Mouse (Mus musculus) adrenal gland, postnatal 4 days (tissue): ENCODE data around the gene Noa1. TPM values are rescaled to one million over a fixed set of nuclear protein-coding genes. Genes with fewer than 3 reads are reported as not detected.
A peak's percentile ranks its signal among the peaks of the same experiment; 100 is the strongest.

Experiments
- DNase-seq, 2 experiments: peaks; one replicate each; pipeline ENCODE4 v3.0.0; 2021 to 2022; ENCODE audit warnings: low spot score in 2 of 2, mixed read lengths in 2 of 2
- long read RNA-seq, 2 experiments: library from polyadenylated mRNA; stranded (forward); transcript quantifications; one replicate each; pipeline ENCODE4 v2.0.0; 2021
- total RNA-seq, 2 experiments: library from RNA; stranded (reverse); gene quantifications; 2 replicates each; pipeline ENCODE4 v1.2.3; 2021

Noa1 gene
- total RNA-seq, result 10 to 100 TPM; 25.4 to 25.7 TPM
- long read RNA-seq, experiment 1, transcript Noa1-201 (7 exons, 2,288 nt), result major isoform, 44 of 53 reads
- long read RNA-seq, experiment 1, partial matches to known transcripts, result 1 of 53 reads
- long read RNA-seq, experiment 1, other reads (novel, unspliced or antisense), result 7 of 53 reads
- long read RNA-seq, experiment 2, transcript Noa1-201 (7 exons, 2,288 nt), result major isoform, 85 of 113 reads
- long read RNA-seq, experiment 2, partial matches to known transcripts, result 2 of 113 reads
- long read RNA-seq, experiment 2, other reads (novel, unspliced or antisense), result 23 of 113 reads

GRCm38 (mm10) chr5:77309924-77310772, at the start of gene Noa1, which contains the start of gene Polr2b:
TSS of gene Noa1 (minus strand) at chr5:77310084.
TSS of gene Polr2b (plus strand) at chr5:77310147.
- DNase-seq, result peak; percentile 97 to 98

- DNase-seq, result no peak
Observed at GRCm38 (mm10) chr5:77358347-77358746, 48.5 kb upstream of the Noa1 start.

- peak; percentile 35 to 59 for DNase-seq
Observed at GRCm38 (mm10) chr5:77357405-77358149, 47.7 kb upstream of the Noa1 start.

GRCm38 (mm10) chr5:77355307-77356265, 45.7 kb upstream of the Noa1 start:
- no peak for DNase-seq

GRCm38 (mm10) chr5:77354361-77354787, 44.5 kb upstream of the Noa1 start:
- peak; percentile 76 to 77 for DNase-seq

GRCm38 (mm10) chr5:77351691-77352090, 41.8 kb upstream of the Noa1 start:
- no peak for DNase-seq

- DNase-seq, result no peak
Observed at GRCm38 (mm10) chr5:77349971-77350658, 40.2 kb upstream of the Noa1 start.

GRCm38 (mm10) chr5:77348901-77349300, 39.0 kb upstream of the Noa1 start:
- no peak for DNase-seq

- no peak for DNase-seq
Observed at GRCm38 (mm10) chr5:77340033-77340432, 30.1 kb upstream of the Noa1 start.

- no peak for DNase-seq
Observed at GRCm38 (mm10) chr5:77330154-77330553, 20.3 kb upstream of the Noa1 start.

- DNase-seq, result no peak
Observed at GRCm38 (mm10) chr5:77324936-77325335, 15.1 kb upstream of the Noa1 start.

GRCm38 (mm10) chr5:77314986-77315385, 5.1 kb upstream of the Noa1 start:
- no peak for DNase-seq

GRCm38 (mm10) chr5:77314206-77314605, 4.3 kb upstream of the Noa1 start:
- no peak for DNase-seq

- DNase-seq, result peak in 1 of 2 experiments; percentile 4
Observed at GRCm38 (mm10) chr5:77309051-77309906, 605 bp downstream of the Noa1 start.

- no peak for DNase-seq
Observed at GRCm38 (mm10) chr5:77307821-77308553, 1.9 kb downstream of the Noa1 start.

GRCm38 (mm10) chr5:77301296-77301903, 8.5 kb downstream of the Noa1 start:
- no peak for DNase-seq

GRCm38 (mm10) chr5:77299486-77299885, 10.4 kb downstream of the Noa1 start:
- no peak for DNase-seq
